Mouse (Mus musculus) stomach, embryonic 15.5 days (tissue): ENCODE results near the gene Ubash3b. TPM values are rescaled to one million over a fixed set of nuclear protein-coding genes. Genes with fewer than 3 reads are reported as not detected.

Source experiments
- ATAC-seq: fragments of 200-750 bp; cut with Nextera tagmentation; 2 replicates; pipeline ENCODE4 v1.8.0; 2017; ENCODE audit warnings: low read depth, moderate number of reproducible peaks, moderate TSS enrichment; ENCODE audit not compliant: insufficient read depth, low FRiP score
- H3K27ac ChIP-seq: fragments of 300-500 bp; sonication (generic); 2 replicates; pipeline ENCODE4 v1.5.1; 2015; ENCODE audit warnings: mild to moderate bottlenecking, inconsistent platforms
- H3K27me3 ChIP-seq: fragments of 300-500 bp; sonication (generic); replicated peaks from 2 replicates; pipeline ENCODE4 v1.6.1; 2015; ENCODE audit warnings: inconsistent platforms
- H3K36me3 ChIP-seq: fragments of 300-500 bp; sonication (generic); 2 replicates; pipeline ENCODE4 v1.6.1; 2015; ENCODE audit warnings: inconsistent platforms
- H3K4me1 ChIP-seq: fragments of 300-500 bp; sonication (generic); 2 replicates; pipeline ENCODE4 v1.6.1; 2015; ENCODE audit warnings: inconsistent platforms
- H3K4me2 ChIP-seq: fragments of 300-500 bp; sonication (generic); 2 replicates; pipeline ENCODE4 v1.6.1; 2015; ENCODE audit warnings: mild to moderate bottlenecking, inconsistent platforms
- H3K4me3 ChIP-seq: fragments of 300-500 bp; sonication (generic); replicated peaks from 2 replicates; pipeline ENCODE4 v1.5.1; 2015; ENCODE audit warnings: inconsistent platforms
- H3K9ac ChIP-seq: fragments of 300-500 bp; sonication (generic); 2 replicates; pipeline ENCODE4 v1.6.1; 2015; ENCODE audit warnings: inconsistent platforms
- H3K9me3 ChIP-seq: fragments of 300-500 bp; sonication (generic); 2 replicates; pipeline ENCODE4 v1.6.1; 2016; ENCODE audit warnings: inconsistent platforms
- WGBS: fragments of 180-500 bp; shearing (Covaris S2); methylation state at CpG from one replicate; pipeline ENCODE4 v1.1.7; 2015; 5-methylcytosine and 5-hydroxymethylcytosine counted together
- polyA plus RNA-seq: library from polyadenylated mRNA; unstranded; fragments of >200 nt; fragmentation: Nextera tagmentation; extraction: Ambion mirVana; gene quantifications from 2 replicates; pipeline ENCODE4 v1.2.1, GENCODE M21; 2015

Gene Ubash3b
- polyA plus RNA-seq, 1 experiment from 2014 or later: 4.0 TPM

DNA sequence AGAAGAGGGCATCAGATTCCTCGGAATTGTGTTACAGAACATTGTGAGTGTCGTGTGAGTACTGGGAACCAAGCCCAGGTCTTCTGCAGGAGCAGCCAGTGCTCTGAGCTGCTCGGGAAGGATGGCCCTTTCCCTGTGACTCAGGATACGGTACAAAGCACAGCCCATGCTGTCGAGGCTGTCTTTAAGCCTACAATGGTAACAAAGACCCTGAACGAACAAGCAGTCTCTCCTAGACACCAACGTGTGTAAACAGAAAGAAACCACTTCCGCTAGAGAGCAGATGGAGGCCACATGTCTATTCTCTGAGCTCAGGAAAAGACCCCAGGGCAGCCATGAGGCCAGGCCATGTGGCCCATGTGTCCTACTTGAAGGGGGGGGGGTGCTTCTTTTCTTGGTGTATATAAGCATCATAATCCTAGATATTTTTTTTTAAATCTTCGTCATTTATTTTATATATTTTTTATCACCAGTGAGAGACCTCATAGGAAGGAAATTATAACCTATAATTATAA lies 123.3 kb downstream of the Ubash3b start:
- no peak overlapping the region for H3K27ac ChIP-seq
- no peak overlapping the region for H3K9ac ChIP-seq
- no peak overlapping the region for H3K4me3 ChIP-seq
- no peaks in the 10 kb centered on the region for H3K9me3 ChIP-seq
- no peaks in the 10 kb centered on the region for H3K27me3 ChIP-seq
- H3K4me2 ChIP-seq: no peak overlapping the region
- no peaks in the 10 kb centered on the region for H3K36me3 ChIP-seq
- no peak for ATAC-seq
- no peaks in the 10 kb centered on the region for H3K4me1 ChIP-seq
- 51% methylated on average over 9 of the region's 9 CpGs for WGBS

DNA sequence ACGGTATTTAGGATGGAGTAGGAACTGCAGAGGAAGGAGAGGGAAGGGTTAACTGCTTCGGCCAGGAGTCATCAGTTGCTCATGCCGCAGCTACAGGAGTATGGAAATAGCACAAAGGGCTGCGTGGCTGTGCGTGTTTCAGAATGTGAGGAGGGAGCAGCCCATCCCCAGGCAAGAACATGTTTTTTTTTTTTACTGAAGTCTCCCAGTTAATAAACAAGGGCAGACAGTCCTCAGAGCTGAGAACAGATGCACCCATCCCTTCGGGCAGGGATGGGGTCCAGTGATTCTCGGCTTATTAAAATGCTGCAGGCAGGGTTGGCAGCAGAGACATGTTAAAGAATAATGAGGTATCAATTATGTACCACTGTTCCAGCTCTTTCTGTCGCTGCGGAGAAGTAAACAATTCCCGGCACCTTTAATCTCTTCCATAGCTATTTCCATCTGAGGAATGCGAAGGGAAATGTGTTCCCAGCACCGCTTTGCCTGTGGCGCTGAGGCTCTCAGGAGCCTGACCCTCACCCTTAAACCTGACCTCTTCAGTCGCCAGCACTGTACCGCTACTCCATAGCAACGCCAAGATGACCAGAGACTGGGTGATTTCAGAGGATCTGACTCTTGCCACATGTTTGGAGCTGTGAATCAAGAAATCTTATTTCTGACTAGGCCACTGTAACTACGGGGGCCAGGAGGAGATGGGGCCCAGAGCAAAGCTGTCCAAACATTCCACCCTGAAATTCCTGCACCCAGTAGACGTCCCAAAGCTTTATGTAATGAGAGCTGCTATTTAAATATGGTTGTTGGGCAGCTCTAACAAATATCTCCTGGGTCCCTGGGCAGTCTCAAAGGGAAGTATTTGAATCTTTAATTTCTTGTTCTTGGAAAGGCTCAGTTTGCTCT lies 129.7 kb downstream of the Ubash3b start:
- Histone ChIP-seq H3K4me2 (peak overlapping the region; percentile 11), H3K4me3 (no peak overlapping the region), H3K36me3 (no peaks in the 10 kb centered on the region), H3K9me3 (no peaks in the 10 kb centered on the region), H3K4me1 (peaks cover 4% of the 10 kb centered on the region), H3K27ac (no peak overlapping the region), H3K27me3 (no peaks in the 10 kb centered on the region), H3K9ac (no peak overlapping the region)
- 22% methylated on average over 18 of the region's 18 CpGs for WGBS
- ATAC-seq: no peak

DNA sequence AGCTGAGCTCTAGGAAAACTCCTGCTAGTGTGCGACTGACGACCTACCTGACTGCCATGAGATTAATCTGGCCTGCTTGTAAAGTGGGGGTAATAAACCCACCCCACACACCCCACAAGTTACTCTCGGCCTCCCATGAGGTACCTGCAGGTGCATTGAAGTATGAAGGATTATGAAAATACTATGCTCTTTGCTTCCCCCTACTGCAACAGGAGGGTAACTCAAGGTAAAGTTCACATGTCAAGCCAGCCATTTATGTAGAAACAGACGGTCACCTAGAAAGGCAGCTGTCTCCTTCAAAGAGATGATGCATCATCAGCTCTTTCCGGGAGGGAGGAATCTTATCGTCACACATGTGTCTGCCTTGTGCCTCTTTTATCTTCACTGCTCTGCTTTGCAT lies 131.7 kb downstream of the Ubash3b start:
- no peak for ATAC-seq
- 72% methylated on average over 6 of the region's 6 CpGs for WGBS
- Histone ChIP-seq H3K27me3 (no peaks in the 10 kb centered on the region), H3K36me3 (no peaks in the 10 kb centered on the region), H3K4me2 (no peak overlapping the region), H3K4me3 (no peak overlapping the region), H3K9me3 (no peaks in the 10 kb centered on the region), H3K4me1 (peaks cover 4% of the 10 kb centered on the region), H3K9ac (no peak overlapping the region), H3K27ac (no peak overlapping the region)

DNA sequence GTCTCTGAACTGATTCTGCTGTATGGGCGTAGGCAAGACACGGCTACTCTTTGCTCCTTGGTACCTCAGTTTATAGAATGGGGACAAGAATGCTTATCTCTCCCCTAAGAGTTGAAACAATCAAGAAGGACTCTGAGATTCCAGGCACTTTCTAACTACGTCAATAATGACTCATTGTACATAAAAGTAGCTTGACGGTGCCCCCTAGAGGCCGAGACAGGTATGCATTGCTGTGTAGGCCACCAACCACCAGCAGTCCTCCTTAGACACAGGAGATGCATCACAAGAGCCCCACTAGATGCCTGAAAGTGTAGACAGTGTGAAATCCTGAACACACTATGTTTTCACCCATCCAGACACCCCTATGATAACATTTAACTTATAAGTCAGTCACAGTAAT lies 133.0 kb downstream of the Ubash3b start:
- WGBS: 41% methylated on average over 5 of the region's 5 CpGs
- no peak overlapping the region for H3K4me2 ChIP-seq
- H3K4me1 ChIP-seq: peaks cover 4% of the 10 kb centered on the region
- no peaks in the 10 kb centered on the region for H3K36me3 ChIP-seq
- no peaks in the 10 kb centered on the region for H3K9me3 ChIP-seq
- no peak for ATAC-seq
- no peak overlapping the region for H3K9ac ChIP-seq
- H3K4me3 ChIP-seq: no peak overlapping the region
- H3K27me3 ChIP-seq: no peaks in the 10 kb centered on the region
- no peak overlapping the region for H3K27ac ChIP-seq

DNA sequence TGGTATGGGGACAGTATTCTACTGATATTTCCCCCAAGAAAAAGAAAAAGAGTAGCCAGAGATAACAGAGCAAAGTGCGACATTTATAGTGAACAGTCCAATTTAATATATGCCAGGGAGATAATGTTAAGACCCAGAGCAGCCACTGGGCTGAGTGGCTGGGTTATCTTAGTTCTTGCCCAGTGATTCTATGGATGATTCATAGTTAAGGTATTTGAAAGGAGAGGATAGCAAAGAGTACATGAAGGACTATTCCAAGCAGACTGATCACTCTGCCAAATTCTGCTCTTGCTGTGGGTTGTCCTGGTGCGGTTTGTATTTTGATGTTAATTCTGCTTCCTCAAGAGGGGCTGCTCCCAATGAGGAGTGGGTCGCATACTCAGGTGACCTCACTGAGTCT lies 139.8 kb downstream of the Ubash3b start:
- Histone ChIP-seq H3K4me1 (no peaks in the 10 kb centered on the region), H3K27me3 (no peaks in the 10 kb centered on the region), H3K36me3 (no peaks in the 10 kb centered on the region), H3K9me3 (no peaks in the 10 kb centered on the region), H3K27ac (no peak overlapping the region), H3K4me3 (no peak overlapping the region), H3K9ac (no peak overlapping the region), H3K4me2 (no peak overlapping the region)
- ATAC-seq: no peak
- 77% methylated on average over 3 of the region's 3 CpGs for WGBS

DNA sequence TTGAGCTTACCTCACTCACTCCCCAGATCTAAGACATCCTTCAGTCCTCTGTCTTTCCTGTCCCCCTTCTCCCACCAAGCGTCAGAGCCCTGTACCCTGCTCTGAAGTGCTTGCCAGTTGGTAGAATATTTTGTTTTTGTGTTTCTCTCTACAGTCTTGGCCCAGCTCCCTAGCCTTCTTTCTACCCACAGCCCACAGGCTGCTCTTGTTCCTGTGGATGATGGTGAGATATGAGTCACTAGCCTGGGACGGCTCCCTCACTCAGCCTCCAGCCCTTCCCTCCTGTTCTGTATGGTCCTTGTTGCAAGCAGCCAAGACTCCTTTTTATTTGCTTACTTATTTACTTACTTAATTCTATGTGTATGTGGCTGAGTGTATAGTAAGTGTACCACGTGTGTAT lies 141.0 kb downstream of the Ubash3b start:
- H3K4me2 ChIP-seq: no peak overlapping the region
- no peaks in the 10 kb centered on the region for H3K27me3 ChIP-seq
- H3K4me1 ChIP-seq: no peaks in the 10 kb centered on the region
- H3K4me3 ChIP-seq: no peak overlapping the region
- WGBS: 90% methylated on average over 3 of the region's 3 CpGs
- no peak overlapping the region for H3K9ac ChIP-seq
- H3K36me3 ChIP-seq: no peaks in the 10 kb centered on the region
- no peak for ATAC-seq
- no peaks in the 10 kb centered on the region for H3K9me3 ChIP-seq
- H3K27ac ChIP-seq: no peak overlapping the region

DNA sequence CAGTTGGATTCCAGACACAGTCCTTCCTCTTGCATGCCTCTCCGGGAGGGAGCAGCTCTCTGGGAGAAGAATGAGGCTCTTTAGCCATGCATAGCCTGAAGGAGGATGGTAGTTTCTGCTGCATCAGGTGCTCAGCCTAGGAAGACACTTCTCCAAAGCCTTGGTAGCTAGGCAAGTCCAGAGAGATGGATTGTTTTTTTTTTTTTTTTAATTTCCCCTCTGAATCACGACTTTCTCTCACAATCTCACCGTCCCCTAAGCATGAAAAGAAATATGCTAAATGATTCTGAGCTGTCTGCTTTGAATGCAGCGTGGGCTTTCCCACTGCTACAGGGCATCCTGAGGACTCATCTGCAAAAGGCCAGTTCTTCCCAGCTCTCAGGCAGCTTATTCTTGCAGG lies 147.0 kb downstream of the Ubash3b start:
- no peaks in the 10 kb centered on the region for H3K36me3 ChIP-seq
- H3K4me1 ChIP-seq: no peaks in the 10 kb centered on the region
- WGBS: 53% methylated on average over 4 of the region's 4 CpGs
- no peak overlapping the region for H3K27ac ChIP-seq
- no peak overlapping the region for H3K9ac ChIP-seq
- H3K27me3 ChIP-seq: no peaks in the 10 kb centered on the region
- no peak overlapping the region for H3K4me2 ChIP-seq
- no peak overlapping the region for H3K4me3 ChIP-seq
- no peak for ATAC-seq
- H3K9me3 ChIP-seq: no peaks in the 10 kb centered on the region

DNA sequence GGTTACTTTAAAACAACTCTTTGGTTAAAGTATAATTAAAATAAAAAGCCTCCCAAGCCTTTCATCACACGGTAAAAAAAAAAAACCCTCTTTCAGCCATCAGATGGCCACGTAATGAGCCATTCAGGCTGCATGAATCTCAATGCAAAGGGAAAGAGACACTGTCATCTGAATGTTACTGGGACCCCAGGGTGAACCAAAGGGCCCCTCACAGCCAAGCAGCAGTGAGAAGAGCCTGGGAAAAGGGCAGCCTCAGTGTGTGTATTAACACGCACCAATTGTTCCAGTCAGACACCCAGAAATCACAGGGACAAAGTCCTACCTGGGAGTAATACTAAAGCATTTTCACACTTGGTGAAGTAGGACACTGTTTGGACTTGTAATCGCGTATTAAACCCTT lies 149.0 kb downstream of the Ubash3b start:
- Histone ChIP-seq H3K36me3 (no peaks in the 10 kb centered on the region), H3K9ac (no peak overlapping the region), H3K4me1 (no peaks in the 10 kb centered on the region), H3K9me3 (no peaks in the 10 kb centered on the region), H3K4me3 (no peak overlapping the region), H3K27ac (no peak overlapping the region), H3K4me2 (no peak overlapping the region), H3K27me3 (no peaks in the 10 kb centered on the region)
- ATAC-seq: no peak
- 88% methylated on average over 5 of the region's 5 CpGs for WGBS

DNA sequence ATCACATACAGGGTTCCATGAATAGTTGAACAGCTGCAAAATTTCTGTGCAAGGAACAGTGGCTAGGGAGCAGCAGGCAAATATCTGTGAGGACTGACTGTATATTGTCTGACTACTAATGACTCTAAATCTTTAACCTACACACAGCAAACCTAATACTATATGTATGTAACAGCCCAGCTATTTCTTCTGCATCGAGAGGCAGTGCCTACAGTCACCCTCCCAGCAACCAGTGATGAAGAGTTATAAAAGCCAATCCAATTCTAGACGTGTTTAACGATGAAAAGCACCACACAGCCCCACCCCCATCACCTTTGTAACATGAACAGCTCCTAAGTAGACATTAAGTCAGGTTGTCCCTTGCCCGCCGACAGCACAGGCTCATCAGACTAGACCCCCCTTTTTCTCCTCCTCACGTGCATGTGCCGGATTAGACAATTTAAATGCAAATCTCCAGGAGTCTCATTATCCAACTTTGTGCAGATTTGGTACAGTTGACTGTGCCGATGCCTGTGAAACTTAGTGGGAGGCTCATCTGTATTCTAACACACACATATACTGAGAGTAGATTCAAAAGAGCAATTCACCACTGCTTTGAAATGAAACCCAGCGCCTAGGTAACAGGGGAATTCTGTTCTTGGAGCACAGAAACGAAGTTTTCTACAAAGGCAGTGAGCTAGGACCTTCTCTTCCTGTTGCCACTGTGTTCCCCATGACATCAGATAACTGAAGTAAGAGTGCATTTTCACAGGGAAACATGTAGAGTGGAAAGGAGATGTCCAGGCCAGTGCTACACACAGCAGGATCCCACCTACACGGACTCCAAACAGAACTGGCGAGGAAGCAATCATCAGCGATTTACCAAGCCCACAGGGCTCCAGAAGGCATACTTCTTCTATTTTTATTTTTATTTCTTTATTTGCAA lies 149.7 kb downstream of the Ubash3b start:
- Histone ChIP-seq H3K9ac (no peak overlapping the region), H3K4me2 (no peak overlapping the region), H3K27me3 (no peaks in the 10 kb centered on the region), H3K27ac (no peak overlapping the region), H3K4me1 (no peaks in the 10 kb centered on the region), H3K4me3 (no peak overlapping the region), H3K36me3 (no peaks in the 10 kb centered on the region), H3K9me3 (no peaks in the 10 kb centered on the region)
- no peak for ATAC-seq
- 68% methylated on average over 13 of the region's 13 CpGs for WGBS

DNA sequence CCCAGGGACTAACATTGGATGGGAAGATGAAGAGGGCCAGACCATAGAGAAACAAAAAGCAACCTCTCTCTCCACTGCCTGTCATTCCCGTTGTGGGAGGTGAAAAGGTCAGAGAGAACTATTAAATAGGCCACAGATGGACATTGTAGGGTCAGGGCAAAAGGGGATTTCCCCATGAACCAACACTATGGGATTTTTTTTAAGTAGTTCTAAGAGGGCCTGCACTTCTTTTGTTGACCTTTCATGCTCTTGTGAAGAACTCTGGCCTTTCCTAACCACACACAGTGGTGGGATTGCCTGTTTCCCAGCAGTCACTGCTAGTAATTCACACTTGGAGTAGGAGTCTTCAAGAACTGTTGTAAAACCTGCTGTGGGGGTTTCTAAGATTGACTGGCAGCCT lies 153.7 kb downstream of the Ubash3b start:
- no peaks in the 10 kb centered on the region for H3K27me3 ChIP-seq
- H3K9ac ChIP-seq: no peak overlapping the region
- 19% methylated on average over 1 of the region's 1 CpGs for WGBS
- H3K9me3 ChIP-seq: no peaks in the 10 kb centered on the region
- H3K4me2 ChIP-seq: no peak overlapping the region
- no peaks in the 10 kb centered on the region for H3K36me3 ChIP-seq
- no peak overlapping the region for H3K4me3 ChIP-seq
- H3K27ac ChIP-seq: no peak overlapping the region
- no peak for ATAC-seq
- H3K4me1 ChIP-seq: no peaks in the 10 kb centered on the region

DNA sequence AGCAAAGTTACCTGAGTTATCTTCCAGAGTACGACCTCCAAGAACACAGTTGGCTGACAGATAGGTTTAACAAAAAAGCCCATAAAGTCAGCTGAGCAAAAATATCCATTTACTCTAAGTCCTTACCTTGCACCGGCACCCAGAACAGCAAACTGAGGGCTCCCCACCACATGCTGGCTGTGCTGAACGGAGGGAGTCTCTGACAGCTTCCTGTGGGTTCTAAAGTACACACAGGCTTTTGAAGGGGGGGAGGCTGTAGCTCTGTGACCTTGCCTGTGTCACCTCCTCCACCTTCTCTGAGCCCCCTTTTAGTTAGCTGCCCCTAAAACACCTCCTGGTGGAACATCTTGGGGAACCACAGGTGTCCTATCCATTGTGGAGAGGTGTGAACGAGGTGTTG lies 157.1 kb downstream of the Ubash3b start, which contains the start of gene Crtam:
TSS of gene Crtam (minus strand) at position 214 of the 400 bp plus-strand sequence.
- H3K27me3 ChIP-seq: no peaks in the 10 kb centered on the region
- no peak within 1 kb of the TSS for H3K4me2 ChIP-seq
- no peak for ATAC-seq
- H3K9me3 ChIP-seq: no peaks in the 10 kb centered on the region
- no peak within 1 kb of the TSS for H3K27ac ChIP-seq
- no peaks in the 10 kb centered on the region for H3K4me1 ChIP-seq
- no peak within 1 kb of the TSS for H3K4me3 ChIP-seq
- H3K36me3 ChIP-seq: no peaks in the 10 kb centered on the region
- no peak within 1 kb of the TSS for H3K9ac ChIP-seq
- 38% methylated on average over 4 of the region's 4 CpGs for WGBS
